Mouse (Mus musculus) stomach, postnatal 0 days (tissue): ENCODE measurements around the gene Ctnna3. TPM values are rescaled to one million over a fixed set of nuclear protein-coding genes. Genes with fewer than 3 reads are reported as not detected.

ENCODE experiments used
- ATAC-seq: fragments of 200-750 bp; cut with Nextera tagmentation; 2 replicates; pipeline ENCODE4 v1.8.0; 2017; ENCODE audit not compliant: low FRiP score, low TSS enrichment
- DNase-seq: peaks from one replicate; pipeline ENCODE4 v3.0.0-alpha.2; 2016; ENCODE audit warnings: low spot score
- H3K27ac ChIP-seq: fragments of 300-500 bp; sonication (generic); replicated peaks from 2 replicates; pipeline ENCODE4 v1.5.1; 2014; ENCODE audit warnings: mild to moderate bottlenecking, control low read depth
- H3K27me3 ChIP-seq: fragments of 300-500 bp; sonication (generic); 2 replicates; pipeline ENCODE4 v1.6.1; 2014; ENCODE audit warnings: low read length; ENCODE audit not compliant: control insufficient read depth, insufficient read depth
- H3K36me3 ChIP-seq: fragments of 300-500 bp; sonication (generic); 2 replicates; pipeline ENCODE4 v1.6.1; 2014; ENCODE audit warnings: low read length, mixed read lengths; ENCODE audit not compliant: control insufficient read depth, insufficient read depth
- H3K4me1 ChIP-seq: fragments of 300-500 bp; sonication (generic); replicated peaks from 2 replicates; pipeline ENCODE4 v1.6.1; 2014; ENCODE audit warnings: antibody characterized with exemption; ENCODE audit not compliant: control insufficient read depth, insufficient read depth
- H3K4me2 ChIP-seq: fragments of 300-500 bp; sonication (generic); replicated peaks from 2 replicates; pipeline ENCODE4 v1.6.1; 2014; ENCODE audit warnings: low read depth, mild to moderate bottlenecking, control low read depth, moderate library complexity
- H3K4me3 ChIP-seq: fragments of 300-500 bp; sonication (generic); 2 replicates; pipeline ENCODE4 v1.5.1; 2014; ENCODE audit warnings: low read depth, low read length, control low read depth
- H3K9ac ChIP-seq: fragments of 300-500 bp; sonication (generic); 2 replicates; pipeline ENCODE4 v1.6.1; 2014; ENCODE audit warnings: mild to moderate bottlenecking, low read length, control low read depth, mixed read lengths
- H3K9me3 ChIP-seq: fragments of 300-500 bp; sonication (generic); 2 replicates; pipeline ENCODE4 v1.6.1; 2016; ENCODE audit warnings: low read length; ENCODE audit not compliant: control insufficient read depth
- CTCF ChIP-seq: IDR thresholded peaks from 2 replicates; pipeline ENCODE4 v1.5.1; 2016; ENCODE audit warnings: antibody characterized with exemption, low read depth, mild to moderate bottlenecking, moderate library complexity
- EP300 ChIP-seq: optimal IDR thresholded peaks from 2 replicates; pipeline ENCODE3; 2016; ENCODE audit warnings: antibody characterized with exemption
- WGBS: fragments of 180-500 bp; shearing (Covaris S2); extraction: QIAGEN DNeasy Blood & Tissue Kit; methylation state at CpG from one replicate; pipeline ENCODE4 v1.1.7; 2014; 5-methylcytosine and 5-hydroxymethylcytosine counted together
- polyA plus RNA-seq: library from polyadenylated mRNA; unstranded; fragments of >200 nt; fragmentation: Nextera tagmentation; extraction: Ambion mirVana; gene quantifications from 2 replicates; pipeline ENCODE4 v1.2.1, GENCODE M21; 2015

Ctnna3 gene
- polyA plus RNA-seq, 1 experiment from 2014 or later, result 0.27 TPM

- H3K27ac ChIP-seq, result no peak overlapping the region
- no peaks in the 10 kb centered on the region for H3K36me3 ChIP-seq
- H3K9ac ChIP-seq, result no peak overlapping the region
- H3K4me1 ChIP-seq, result no peaks in the 10 kb centered on the region
- H3K27me3 ChIP-seq, result no peaks in the 10 kb centered on the region
- 72% methylated on average over 8 of the region's 8 CpGs for WGBS
- H3K9me3 ChIP-seq, result no peaks in the 10 kb centered on the region
- DNase-seq (no peak), ATAC-seq (no peak)
- H3K4me3 ChIP-seq, result no peak overlapping the region
- TF ChIP-seq EP300, result no peak
- no peak overlapping the region for H3K4me2 ChIP-seq
Observed at GRCm38 (mm10) chr10:63566691-63567090, 136.8 kb downstream of the Ctnna3 start.

- TF ChIP-seq CTCF, result no peak
- no peak for TF ChIP-seq EP300
- Histone ChIP-seq H3K9me3 (no peaks in the 10 kb centered on the region), H3K4me2 (no peak overlapping the region), H3K27ac (no peak overlapping the region), H3K4me3 (no peak overlapping the region), H3K36me3 (no peaks in the 10 kb centered on the region), H3K27me3 (no peaks in the 10 kb centered on the region), H3K9ac (no peak overlapping the region), H3K4me1 (no peaks in the 10 kb centered on the region)
- ATAC-seq (no peak), DNase-seq (no peak)
Observed at GRCm38 (mm10) chr10:63571561-63571960, 141.7 kb downstream of the Ctnna3 start.

GRCm38 (mm10) chr10:63572866-63573265 lies 143.0 kb downstream of the Ctnna3 start:
- H3K27me3 ChIP-seq, result no peaks in the 10 kb centered on the region
- H3K4me1 ChIP-seq, result no peaks in the 10 kb centered on the region
- DNase-seq, result no peak
- no peaks in the 10 kb centered on the region for H3K9me3 ChIP-seq
- TF ChIP-seq EP300, result no peak
- H3K36me3 ChIP-seq, result no peaks in the 10 kb centered on the region
- WGBS, result 79% methylated on average over 7 of the region's 7 CpGs
- no peak for ATAC-seq
- no peak overlapping the region for H3K4me2 ChIP-seq
- no peak overlapping the region for H3K27ac ChIP-seq
- H3K4me3 ChIP-seq, result no peak overlapping the region
- no peak overlapping the region for H3K9ac ChIP-seq

- WGBS, result 79% methylated on average over 7 of the region's 7 CpGs
- H3K4me3 ChIP-seq, result no peak overlapping the region
- H3K27me3 ChIP-seq, result no peaks in the 10 kb centered on the region
- H3K9ac ChIP-seq, result no peak overlapping the region
- H3K27ac ChIP-seq, result no peak overlapping the region
- DNase-seq, result no peak
- no peaks in the 10 kb centered on the region for H3K36me3 ChIP-seq
- H3K4me1 ChIP-seq, result no peaks in the 10 kb centered on the region
- H3K9me3 ChIP-seq, result no peaks in the 10 kb centered on the region
- no peak for ATAC-seq
- no peak overlapping the region for H3K4me2 ChIP-seq
- TF ChIP-seq EP300, result no peak
- TF ChIP-seq CTCF, result peak; percentile 61
Observed at GRCm38 (mm10) chr10:63574100-63574609, 144.3 kb downstream of the Ctnna3 start.

GRCm38 (mm10) chr10:63582608-63583007 lies 152.7 kb downstream of the Ctnna3 start:
- DNase-seq (peak; percentile 71), ATAC-seq (no peak)
- H3K4me1 ChIP-seq, result no peaks in the 10 kb centered on the region
- H3K27ac ChIP-seq, result no peak overlapping the region
- H3K4me2 ChIP-seq, result no peak overlapping the region
- H3K9ac ChIP-seq, result no peak overlapping the region
- H3K27me3 ChIP-seq, result no peaks in the 10 kb centered on the region
- H3K9me3 ChIP-seq, result no peaks in the 10 kb centered on the region
- 12% methylated on average over 14 of the region's 14 CpGs for WGBS
- TF ChIP-seq EP300 (no peak), CTCF (peak; percentile 95)
- H3K4me3 ChIP-seq, result no peak overlapping the region
- no peaks in the 10 kb centered on the region for H3K36me3 ChIP-seq

- Histone ChIP-seq H3K9me3 (no peaks in the 10 kb centered on the region), H3K27me3 (no peaks in the 10 kb centered on the region), H3K4me3 (no peak overlapping the region), H3K36me3 (no peaks in the 10 kb centered on the region), H3K4me1 (no peaks in the 10 kb centered on the region), H3K27ac (no peak overlapping the region), H3K9ac (no peak overlapping the region), H3K4me2 (no peak overlapping the region)
- TF ChIP-seq CTCF, result no peak
- TF ChIP-seq EP300, result no peak
- WGBS, result 69% methylated on average over 20 of the region's 20 CpGs
- DNase-seq (no peak), ATAC-seq (no peak)
Observed at GRCm38 (mm10) chr10:63583798-63584374, 154.0 kb downstream of the Ctnna3 start.
